Mouse (Mus musculus) spleen, postnatal 36 days (tissue): ENCODE results near the gene Ccdc7a.

Source experiments
- DNase-seq, 2 experiments: peaks; one replicate each; pipeline ENCODE4 v3.0.0; 2022; ENCODE audit warnings: low spot score in 2 of 2, mixed read lengths in 1 of 2

Gene Ccdc7a

GRCm38 (mm10) chr8:128686429-128686990, 378.8 kb downstream of the Ccdc7a start:
- DNase-seq = no peak

GRCm38 (mm10) chr8:128685507-128686428, 379.5 kb downstream of the Ccdc7a start, which contains the start of gene Itgb1:
Gene Itgb1 (plus strand): TSS chr8:128685654.
- peak; percentile 74 to 81 for DNase-seq

- peak in 1 of 2 experiments; percentile 46 for DNase-seq
Observed at GRCm38 (mm10) chr8:128684609-128685506, 380.5 kb downstream of the Ccdc7a start.
